Mouse (Mus musculus) intestine, embryonic 14.5 days (tissue): ENCODE measurements around the gene Ldlrap1. TPM values are rescaled to one million over a fixed set of nuclear protein-coding genes. Genes with fewer than 3 reads are reported as not detected.
A peak's percentile ranks its signal among the peaks of the same experiment; 100 is the strongest.

Source experiments
- ATAC-seq: fragments of 200-750 bp; cut with Nextera tagmentation; replicated peaks from 2 replicates; pipeline ENCODE4 v1.8.0; 2017; ENCODE audit warnings: low read depth, moderate number of reproducible peaks, moderate TSS enrichment, moderate library complexity; ENCODE audit not compliant: low FRiP score, low TSS enrichment
- DNase-seq: peaks from one replicate; pipeline ENCODE4 v3.0.0-alpha.2; 2018; ENCODE audit warnings: low spot score
- H3K27ac ChIP-seq: fragments of 300-500 bp; sonication (generic); 2 replicates; pipeline ENCODE4 v1.5.1; 2014; ENCODE audit warnings: low read depth, mild to moderate bottlenecking, control low read depth
- H3K27me3 ChIP-seq: fragments of 300-500 bp; sonication (generic); replicated peaks from 2 replicates; pipeline ENCODE4 v1.6.1; 2014; ENCODE audit warnings: low read length, control low read depth; ENCODE audit not compliant: control insufficient read depth, insufficient read depth
- H3K36me3 ChIP-seq: fragments of 300-500 bp; sonication (generic); 2 replicates; pipeline ENCODE4 v1.6.1; 2014; ENCODE audit warnings: low read length, control low read depth; ENCODE audit not compliant: control insufficient read depth, insufficient read depth
- H3K4me1 ChIP-seq: fragments of 300-500 bp; sonication (generic); replicated peaks from 2 replicates; pipeline ENCODE4 v1.6.1; 2014; ENCODE audit warnings: low read length, control low read depth, mixed read lengths; ENCODE audit not compliant: control insufficient read depth, insufficient read depth
- H3K4me2 ChIP-seq: fragments of 300-500 bp; sonication (generic); 2 replicates; pipeline ENCODE4 v1.6.1; 2014; ENCODE audit warnings: low read length
- H3K4me3 ChIP-seq: fragments of 300-500 bp; sonication (generic); 2 replicates; pipeline ENCODE4 v1.5.1; 2014; ENCODE audit warnings: low read depth, low read length, control low read depth, mixed read lengths
- H3K9ac ChIP-seq: fragments of 300-500 bp; sonication (generic); 2 replicates; pipeline ENCODE4 v1.6.1; 2014; ENCODE audit warnings: mild to moderate bottlenecking, low read length
- H3K9me3 ChIP-seq: fragments of 300-500 bp; sonication (generic); 2 replicates; pipeline ENCODE4 v1.6.1; 2016; ENCODE audit warnings: low read length, control low read depth; ENCODE audit not compliant: control insufficient read depth
- WGBS: fragments of 180-500 bp; shearing (Covaris S2); extraction: QIAGEN DNeasy Blood & Tissue Kit; methylation state at CpG from one replicate; pipeline ENCODE4 v1.1.7; 2014; 5-methylcytosine and 5-hydroxymethylcytosine counted together
- polyA plus RNA-seq: library from polyadenylated mRNA; unstranded; fragments of >200 nt; fragmentation: Nextera tagmentation; extraction: Ambion mirVana; gene quantifications from 2 replicates; pipeline ENCODE4 v1.2.1, GENCODE M21; 2014

The Ldlrap1 gene
- polyA plus RNA-seq, 1 experiment from 2014 or later: 15.0 TPM

DNA sequence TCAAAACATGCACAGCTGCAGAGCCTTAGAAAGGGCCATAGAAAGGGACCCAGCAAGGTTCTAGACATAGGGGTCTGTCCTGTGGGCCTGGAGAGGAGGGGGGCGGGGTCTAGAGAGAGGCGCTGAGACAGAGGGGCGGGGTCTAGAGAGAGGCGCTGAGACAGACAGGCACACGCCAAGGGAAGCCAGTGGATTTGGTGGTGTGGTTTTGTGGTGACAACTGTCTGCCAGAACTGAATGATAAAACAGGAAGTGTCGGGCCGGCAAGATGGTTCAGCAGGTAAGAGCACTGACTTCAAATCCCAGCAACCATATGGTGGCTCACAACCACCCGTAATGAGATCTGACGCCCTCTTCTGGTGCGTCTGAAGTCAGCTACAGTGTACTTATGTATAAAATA lies 19.1 kb upstream of the Ldlrap1 start:
- Histone ChIP-seq H3K4me3 (no peak overlapping the region), H3K4me1 (no peaks in the 10 kb centered on the region), H3K9me3 (no peaks in the 10 kb centered on the region), H3K9ac (no peak overlapping the region), H3K27ac (no peak overlapping the region), H3K36me3 (no peaks in the 10 kb centered on the region), H3K27me3 (no peaks in the 10 kb centered on the region), H3K4me2 (no peak overlapping the region)
- DNase-seq (no peak), ATAC-seq (no peak)
- WGBS: 32% methylated on average over 10 of the region's 10 CpGs

DNA sequence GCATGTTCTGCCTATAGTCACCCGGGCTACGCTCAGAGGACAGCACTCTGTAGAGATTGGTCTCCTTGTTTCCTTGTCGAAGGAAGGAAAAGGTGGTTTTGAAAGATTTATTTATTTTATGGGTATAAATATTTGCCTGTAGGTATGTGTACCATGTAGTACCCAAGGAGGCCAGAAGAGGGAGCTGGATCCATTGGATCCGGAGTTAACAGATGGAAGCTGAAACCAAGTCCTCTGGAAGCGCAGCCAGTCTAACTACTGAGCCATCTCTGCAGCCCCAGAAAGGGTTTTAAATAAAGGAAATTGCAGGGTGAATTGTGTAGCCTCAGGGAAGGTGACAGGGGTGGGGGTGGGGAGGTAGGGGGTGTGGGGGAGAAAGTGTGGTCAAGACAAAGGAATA lies 16.9 kb upstream of the Ldlrap1 start:
- no peak overlapping the region for H3K4me2 ChIP-seq
- no peak for ATAC-seq
- H3K27me3 ChIP-seq: no peaks in the 10 kb centered on the region
- no peaks in the 10 kb centered on the region for H3K9me3 ChIP-seq
- no peaks in the 10 kb centered on the region for H3K36me3 ChIP-seq
- no peak for DNase-seq
- no peaks in the 10 kb centered on the region for H3K4me1 ChIP-seq
- 51% methylated on average over 5 of the region's 5 CpGs for WGBS
- no peak overlapping the region for H3K9ac ChIP-seq
- H3K27ac ChIP-seq: no peak overlapping the region
- H3K4me3 ChIP-seq: no peak overlapping the region

DNA sequence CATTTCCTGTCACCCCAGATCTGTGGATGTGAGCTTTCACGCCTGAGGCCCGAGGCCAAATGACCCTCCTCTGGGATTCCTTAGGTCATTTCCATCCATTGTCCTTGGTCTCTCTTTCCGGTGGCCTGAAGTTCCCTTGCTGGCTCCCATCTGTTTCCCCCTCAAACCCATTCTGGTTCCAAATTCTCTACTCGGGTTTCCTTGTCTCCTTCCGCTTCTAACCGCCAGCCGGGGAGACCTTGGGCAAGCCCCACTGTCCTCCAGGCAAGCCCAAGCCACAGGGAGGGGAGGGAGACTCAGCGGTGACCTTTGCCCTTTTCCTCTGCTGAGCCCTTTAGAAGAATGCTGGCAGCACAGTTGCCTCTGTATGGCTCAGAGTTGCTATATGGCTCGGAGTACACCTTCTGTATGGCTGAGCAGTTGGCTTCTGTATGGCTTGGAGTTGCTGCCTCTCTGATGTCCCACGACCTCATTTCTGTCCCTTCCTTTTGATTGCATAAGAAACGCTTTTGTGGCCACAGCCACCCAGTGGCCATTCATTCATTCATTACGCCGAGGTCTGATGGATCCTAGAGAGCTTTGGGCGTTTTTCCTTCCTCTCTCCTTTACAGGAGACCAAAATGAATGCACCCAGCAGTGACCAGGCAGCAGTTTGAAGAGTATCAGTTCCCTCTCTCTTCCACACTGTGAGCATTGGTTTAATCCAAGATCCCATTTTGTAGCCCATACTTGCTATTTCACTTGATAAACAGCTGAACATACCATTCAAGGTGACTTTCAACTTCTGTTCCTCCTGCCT lies 11.5 kb upstream of the Ldlrap1 start:
- DNase-seq (no peak), ATAC-seq (0 out of 2 replicates have a peak, but pooled peaks have one; percentile 51)
- Histone ChIP-seq H3K4me2 (no peak overlapping the region), H3K9me3 (no peaks in the 10 kb centered on the region), H3K4me1 (peaks cover 14% of the 10 kb centered on the region), H3K36me3 (no peaks in the 10 kb centered on the region), H3K4me3 (no peak overlapping the region), H3K27ac (no peak overlapping the region), H3K27me3 (no peaks in the 10 kb centered on the region), H3K9ac (no peak overlapping the region)
- 55% methylated on average over 14 of the region's 14 CpGs for WGBS

DNA sequence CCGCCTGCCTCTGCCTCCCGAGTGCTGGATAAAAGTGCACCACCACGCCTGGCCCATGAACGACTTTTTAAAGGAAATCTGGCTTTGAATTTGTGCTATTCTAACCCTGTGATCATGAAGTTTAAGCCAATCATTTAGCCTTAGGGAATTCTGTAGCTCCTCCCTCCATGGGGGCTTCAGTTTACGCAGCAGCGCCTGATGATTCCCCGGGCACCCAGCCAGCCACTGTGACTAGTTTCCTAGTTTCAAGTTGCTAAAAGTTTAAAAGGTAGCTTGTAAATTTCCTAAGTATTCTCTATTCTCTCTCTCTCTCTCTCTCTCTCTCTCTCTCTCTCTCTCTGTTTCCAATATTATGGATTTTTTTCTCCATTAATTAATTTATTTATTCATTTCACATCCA lies 8.4 kb upstream of the Ldlrap1 start:
- ATAC-seq (no peak), DNase-seq (no peak)
- WGBS: 47% methylated on average over 7 of the region's 7 CpGs
- Histone ChIP-seq H3K4me2 (no peak overlapping the region), H3K27ac (no peak overlapping the region), H3K9me3 (no peaks in the 10 kb centered on the region), H3K27me3 (no peaks in the 10 kb centered on the region), H3K4me3 (no peak overlapping the region), H3K9ac (no peak overlapping the region), H3K4me1 (peaks cover 14% of the 10 kb centered on the region), H3K36me3 (no peaks in the 10 kb centered on the region)

DNA sequence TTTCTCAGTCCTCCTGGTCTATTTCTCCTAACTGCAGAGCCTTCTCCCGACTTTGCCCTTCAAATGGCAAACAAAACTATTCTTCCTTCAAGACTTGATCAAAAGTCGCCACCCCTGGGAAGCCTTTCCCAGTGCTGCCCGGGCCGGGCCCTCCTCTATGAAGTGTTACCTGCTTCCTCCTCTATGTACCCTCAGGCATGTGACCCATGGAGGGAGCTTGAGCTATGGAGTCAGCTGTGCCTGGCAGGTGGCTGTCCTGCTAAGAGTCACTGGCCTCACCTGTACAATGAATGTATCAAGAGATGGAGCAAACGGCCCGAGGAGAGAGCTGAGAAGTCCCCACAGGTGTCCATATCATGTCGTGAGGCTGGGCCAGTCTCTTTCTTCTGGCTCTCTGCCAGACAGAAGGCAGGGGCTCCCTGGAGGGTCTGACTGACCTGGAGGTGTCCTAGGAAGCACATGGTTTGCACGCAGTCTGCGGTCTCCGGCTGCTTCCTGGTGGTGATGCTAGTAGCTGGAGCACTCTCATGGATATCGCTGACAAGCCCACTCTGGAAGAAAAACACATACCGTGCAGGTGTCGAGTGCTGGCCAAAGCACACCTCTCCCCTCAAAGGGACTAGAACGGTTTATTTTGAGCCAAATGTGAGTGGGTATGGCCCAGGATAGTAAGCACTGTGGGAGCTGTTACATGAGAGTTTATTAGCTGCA lies 7.6 kb upstream of the Ldlrap1 start:
- Histone ChIP-seq H3K27ac (no peak overlapping the region), H3K4me2 (no peak overlapping the region), H3K4me1 (peaks cover 14% of the 10 kb centered on the region), H3K9ac (no peak overlapping the region), H3K4me3 (no peak overlapping the region), H3K36me3 (no peaks in the 10 kb centered on the region), H3K27me3 (no peaks in the 10 kb centered on the region), H3K9me3 (no peaks in the 10 kb centered on the region)
- DNase-seq (no peak), ATAC-seq (no peak)
- WGBS: 46% methylated on average over 14 of the region's 14 CpGs

DNA sequence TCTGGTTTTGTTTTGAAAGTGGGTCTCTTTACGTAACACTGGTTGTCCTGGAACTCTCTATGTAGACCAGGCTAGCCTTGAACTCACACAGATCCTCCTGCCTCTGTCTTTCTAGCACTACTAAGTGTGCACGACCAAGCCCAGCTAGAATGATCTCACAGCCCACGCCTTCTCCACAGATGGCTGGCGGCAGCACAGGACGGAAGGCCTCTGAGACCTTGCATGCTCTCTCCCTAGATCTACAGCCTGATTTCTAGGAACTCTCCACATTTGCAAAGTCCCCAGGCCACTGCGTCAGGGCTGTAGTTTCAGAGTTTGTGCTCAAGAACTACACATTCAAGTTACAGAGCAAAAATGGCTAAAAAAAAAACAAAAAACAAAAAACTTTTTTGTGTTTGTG lies 6.3 kb upstream of the Ldlrap1 start:
- DNase-seq (no peak), ATAC-seq (no peak)
- Histone ChIP-seq H3K27ac (no peak overlapping the region), H3K4me3 (no peak overlapping the region), H3K9me3 (no peaks in the 10 kb centered on the region), H3K36me3 (no peaks in the 10 kb centered on the region), H3K9ac (no peak overlapping the region), H3K4me2 (no peak overlapping the region), H3K27me3 (no peaks in the 10 kb centered on the region), H3K4me1 (peaks cover 13% of the 10 kb centered on the region)
- 84% methylated on average over 6 of the region's 6 CpGs for WGBS

DNA sequence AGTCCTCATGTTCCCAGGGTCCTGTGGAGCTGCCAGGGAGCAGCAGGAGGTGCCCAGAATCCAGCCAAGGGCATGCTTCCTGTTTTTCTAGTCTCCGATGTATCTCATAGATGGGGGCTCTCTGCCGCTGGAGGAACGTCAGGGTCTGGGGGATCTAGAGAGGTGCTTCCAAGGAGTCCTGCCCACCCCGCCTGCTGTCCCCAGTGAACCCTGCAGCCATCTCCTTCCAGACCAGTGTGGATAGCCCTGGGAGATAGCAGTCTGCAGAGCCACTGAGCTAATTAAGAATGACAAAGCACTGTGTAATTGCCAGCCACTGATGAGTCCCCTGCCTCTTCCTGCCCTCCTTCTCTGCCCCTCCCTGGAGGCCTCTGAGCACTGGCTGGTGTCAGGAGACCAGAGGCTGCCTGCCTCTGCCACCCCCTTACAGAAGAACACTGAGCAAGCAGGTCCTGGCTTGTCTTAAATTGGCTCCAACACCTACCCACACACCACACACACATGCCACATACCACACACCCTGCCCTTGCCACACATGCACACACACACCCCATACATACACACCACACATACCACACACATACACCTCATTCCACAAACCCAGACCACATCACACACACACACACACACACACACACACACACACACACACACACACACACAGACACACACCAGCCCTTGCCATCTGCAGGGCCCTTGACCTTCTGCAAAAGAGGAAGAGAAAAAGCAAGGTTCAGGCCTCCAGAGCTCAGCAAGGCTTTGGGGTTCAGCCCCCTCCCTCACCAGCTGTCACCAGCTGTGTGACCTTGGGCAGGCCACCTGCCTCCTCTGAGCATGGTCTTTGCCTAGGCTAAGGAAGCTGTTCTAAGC lies 5.2 kb upstream of the Ldlrap1 start:
- Histone ChIP-seq H3K9ac (no peak overlapping the region), H3K9me3 (no peaks in the 10 kb centered on the region), H3K36me3 (no peaks in the 10 kb centered on the region), H3K4me2 (no peak overlapping the region), H3K4me1 (peaks cover 10% of the 10 kb centered on the region), H3K27ac (no peak overlapping the region), H3K27me3 (no peaks in the 10 kb centered on the region), H3K4me3 (no peak overlapping the region)
- 47% methylated on average over 4 of the region's 4 CpGs for WGBS
- DNase-seq (no peak), ATAC-seq (no peak)

DNA sequence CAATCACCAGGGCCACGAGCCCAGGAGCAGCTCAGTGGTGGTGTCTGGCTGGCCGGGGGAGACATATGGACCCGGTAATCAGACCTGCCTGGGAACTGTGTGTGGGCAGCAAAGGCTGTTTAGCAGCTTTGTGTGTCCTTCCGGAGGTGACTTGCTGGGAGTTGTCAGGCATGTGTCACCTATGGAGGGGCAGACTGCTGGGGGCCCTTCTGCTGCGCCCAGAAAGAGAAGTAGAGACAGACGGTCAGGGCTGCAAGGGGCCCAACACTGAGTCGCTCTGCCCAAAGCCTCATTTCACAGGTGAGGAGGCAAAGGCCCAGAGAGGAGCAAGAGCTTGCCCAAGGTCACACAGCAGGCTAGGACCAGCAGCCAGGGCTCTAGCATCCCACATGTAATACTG lies 2.1 kb upstream of the Ldlrap1 start:
- Histone ChIP-seq H3K9ac (no peak overlapping the region), H3K4me3 (no peak overlapping the region), H3K4me2 (no peak overlapping the region), H3K36me3 (no peaks in the 10 kb centered on the region), H3K27ac (no peak overlapping the region), H3K4me1 (peaks cover 10% of the 10 kb centered on the region), H3K27me3 (no peaks in the 10 kb centered on the region), H3K9me3 (no peaks in the 10 kb centered on the region)
- 64% methylated on average over 7 of the region's 7 CpGs for WGBS
- ATAC-seq (no peak), DNase-seq (no peak)
